Mouse (Mus musculus): ENCODE data around the gene Ripply1. TPM values are rescaled to one million over a fixed set of nuclear protein-coding genes. Genes with fewer than 3 reads are reported as not detected.

The Ripply1 gene
- total RNA-seq (2021): not detected
- long read RNA-seq: 0 reads

- DNase-seq (ENCODE audit: low spot score in 2 of 2): no peak
Observed at GRCm38 (mm10) chrX:139782278-139783044, at the start of gene Ripply1. Gene Ripply1 (minus strand): TSS chrX:139782353.

- DNase-seq (ENCODE audit: low spot score in 2 of 2): no peak
Observed at GRCm38 (mm10) chrX:139828363-139829092, 46.4 kb upstream of the Ripply1 start.

GRCm38 (mm10) chrX:139826926-139827325, 44.8 kb upstream of the Ripply1 start:
- no peak for DNase-seq (ENCODE audit: low spot score in 2 of 2)

- no peak for DNase-seq (ENCODE audit: low spot score in 2 of 2)
Observed at GRCm38 (mm10) chrX:139825402-139825801, 43.2 kb upstream of the Ripply1 start.

- DNase-seq (ENCODE audit: low spot score in 2 of 2): no peak
Observed at GRCm38 (mm10) chrX:139815201-139815600, 33.0 kb upstream of the Ripply1 start.

DNA sequence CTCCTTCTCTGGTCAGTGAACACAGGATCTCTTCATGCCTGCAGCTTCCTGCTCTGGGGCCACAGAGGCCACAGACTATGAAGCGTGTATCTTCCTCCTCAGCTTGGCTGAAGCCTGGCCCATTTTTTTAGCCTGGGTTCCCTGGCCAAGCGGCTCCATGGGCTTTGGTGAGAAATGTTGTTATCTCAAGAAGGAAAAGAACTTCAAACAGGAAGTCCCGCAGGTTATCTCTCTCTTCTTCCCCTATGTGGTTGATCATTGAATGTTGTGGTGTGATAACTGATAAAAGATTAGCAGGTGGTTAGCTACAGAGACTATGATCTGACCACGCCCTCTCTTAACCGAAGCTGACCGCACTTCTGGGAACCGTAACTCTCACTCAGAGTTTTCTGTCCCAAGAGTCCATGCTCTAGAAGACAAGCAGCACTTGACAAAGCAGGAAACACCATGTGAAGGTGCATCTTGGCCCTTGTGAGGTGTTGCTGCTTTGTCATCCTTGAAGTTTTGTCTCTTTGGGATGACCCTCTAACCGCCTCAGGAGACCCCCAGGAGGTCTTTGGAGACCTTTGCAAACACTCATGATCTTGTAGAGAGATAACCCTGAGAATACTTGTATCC, 32.0 kb upstream of the Ripply1 start:
- DNase-seq (ENCODE audit: low spot score in 2 of 2): no peak

DNA sequence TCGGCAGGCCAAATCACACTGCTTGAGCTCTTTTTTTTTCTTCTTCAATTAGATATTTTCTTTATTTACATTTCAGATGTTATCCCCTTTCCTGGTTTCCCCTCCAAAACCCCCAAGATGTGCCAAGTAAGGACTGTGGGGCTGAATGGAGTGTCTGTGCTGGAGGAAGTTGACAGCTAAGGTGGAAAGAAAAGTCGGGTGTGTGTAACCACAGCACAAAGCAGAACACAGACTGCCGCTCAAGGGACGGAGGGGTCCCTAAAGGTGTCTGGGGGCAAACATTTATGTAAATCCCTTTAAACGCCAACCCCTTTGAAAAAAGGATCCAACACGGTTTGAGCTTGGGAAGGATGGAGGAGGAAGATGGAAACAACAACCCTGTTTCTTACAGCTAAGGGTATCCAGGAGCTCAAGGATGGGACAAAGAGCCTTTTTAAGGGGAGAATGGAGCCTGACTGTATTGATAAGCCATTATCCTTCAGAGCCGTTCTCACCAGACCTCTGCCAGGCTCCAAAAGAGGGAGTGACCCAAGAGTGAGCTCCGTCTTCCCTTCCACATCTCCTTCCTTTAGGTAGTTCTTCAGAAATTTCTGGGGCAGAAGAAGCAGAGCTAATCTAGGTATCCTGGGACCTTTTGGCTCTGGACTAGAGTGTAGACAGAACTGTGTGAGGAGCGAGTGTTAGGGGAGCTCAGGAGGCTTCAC, 31.3 kb upstream of the Ripply1 start:
- no peak for DNase-seq (ENCODE audit: low spot score in 2 of 2)

- DNase-seq (ENCODE audit: low spot score in 2 of 2): no peak
Observed at GRCm38 (mm10) chrX:139812636-139813298, 30.6 kb upstream of the Ripply1 start.

GRCm38 (mm10) chrX:139808501-139808900, 26.3 kb upstream of the Ripply1 start:
- DNase-seq (ENCODE audit: low spot score in 2 of 2): peak; percentile 8 to 20

DNA sequence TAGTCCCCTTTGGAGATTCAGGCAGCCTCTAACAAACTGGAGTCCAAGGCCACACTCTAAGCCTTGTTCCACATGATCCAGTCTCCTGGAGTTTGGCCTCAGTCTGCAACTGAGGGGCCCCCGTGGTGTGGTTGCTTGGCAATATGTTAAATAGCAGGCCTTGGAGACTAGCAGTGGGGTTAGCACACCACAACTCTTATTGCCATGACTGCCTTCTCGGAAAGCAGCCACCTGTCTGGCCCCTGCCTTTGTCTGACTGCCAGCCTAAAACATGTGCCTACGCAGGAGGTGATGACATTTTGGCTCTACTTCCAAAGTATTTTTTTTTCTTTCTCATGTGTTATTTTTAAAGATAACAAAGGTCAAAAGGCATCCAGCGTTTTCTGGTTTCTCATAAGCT, 25.9 kb upstream of the Ripply1 start:
- peak; percentile 16 to 22 for DNase-seq (ENCODE audit: low spot score in 2 of 2)

DNA sequence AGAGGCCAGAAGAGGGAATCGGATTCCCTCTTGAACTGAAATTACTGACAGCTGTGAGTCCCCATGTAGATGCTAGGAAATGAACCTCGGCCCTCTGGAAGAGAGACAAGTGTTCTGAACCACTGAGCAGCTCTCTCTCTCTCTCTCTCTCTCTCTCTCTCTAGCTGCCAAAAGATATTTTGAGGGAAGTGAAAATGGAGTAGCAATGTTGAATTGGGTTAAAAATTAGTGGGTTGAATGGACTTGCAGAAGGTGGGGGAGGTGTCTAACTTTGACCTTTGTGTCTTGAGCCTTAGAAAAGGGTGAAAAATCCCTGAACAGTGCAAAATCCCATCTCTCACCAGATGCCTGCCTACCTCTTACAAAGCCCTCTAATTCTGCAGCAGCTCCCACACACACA, 25.2 kb upstream of the Ripply1 start:
- DNase-seq (ENCODE audit: low spot score in 2 of 2): no peak

GRCm38 (mm10) chrX:139805918-139806317, 23.8 kb upstream of the Ripply1 start:
- no peak for DNase-seq (ENCODE audit: low spot score in 2 of 2)

- no peak for DNase-seq (ENCODE audit: low spot score in 2 of 2)
Observed at GRCm38 (mm10) chrX:139803028-139803427, 20.9 kb upstream of the Ripply1 start.

DNA sequence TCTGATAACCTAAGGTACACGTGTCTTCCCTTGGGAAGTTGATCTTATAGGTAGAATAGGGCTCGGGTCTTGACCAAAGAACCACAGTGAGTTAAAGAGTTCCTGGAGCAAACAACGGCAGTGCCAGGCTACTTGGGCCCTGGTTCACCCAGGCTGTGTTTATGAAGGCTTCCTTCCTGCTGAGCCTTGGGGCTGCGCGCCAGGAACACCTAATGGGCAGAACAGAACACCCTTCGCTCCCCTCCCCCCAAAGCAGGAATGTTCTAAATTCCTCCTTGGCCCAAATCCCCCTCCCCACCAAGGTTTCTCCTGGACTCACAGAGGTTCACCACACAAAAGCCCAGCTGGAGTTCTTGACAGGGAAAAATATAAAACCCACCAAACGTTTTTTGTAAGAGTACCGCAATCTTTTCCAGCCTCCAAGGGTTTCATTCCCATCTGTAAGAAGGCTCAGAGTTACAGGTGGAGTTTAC, 18.3 kb upstream of the Ripply1 start, which contains the start of gene Cldn2:
Gene Cldn2 (plus strand): TSS at position 423 of the 473 bp plus-strand sequence.
- no peak for DNase-seq (ENCODE audit: low spot score in 2 of 2)

DNA sequence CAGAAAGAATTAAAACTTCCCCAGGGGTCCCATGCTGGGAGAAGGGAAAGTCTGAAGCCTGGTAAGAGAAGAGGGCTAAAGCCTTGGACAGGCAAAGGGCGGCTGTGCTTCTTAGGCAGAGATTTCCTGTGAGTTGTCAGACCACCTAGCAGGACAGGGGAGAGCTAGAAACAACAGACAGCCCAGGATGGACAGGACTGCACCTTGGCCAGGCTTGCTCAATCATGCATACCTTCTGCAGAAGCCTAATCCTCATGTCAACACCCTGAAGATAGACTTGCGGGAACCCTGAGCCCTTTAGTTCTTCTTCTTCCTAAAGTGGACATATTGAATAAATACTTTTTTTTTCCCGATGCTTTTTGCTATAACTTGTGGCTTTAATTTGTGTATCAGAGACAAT, 17.8 kb upstream of the Ripply1 start:
- no peak for DNase-seq (ENCODE audit: low spot score in 2 of 2)

DNA sequence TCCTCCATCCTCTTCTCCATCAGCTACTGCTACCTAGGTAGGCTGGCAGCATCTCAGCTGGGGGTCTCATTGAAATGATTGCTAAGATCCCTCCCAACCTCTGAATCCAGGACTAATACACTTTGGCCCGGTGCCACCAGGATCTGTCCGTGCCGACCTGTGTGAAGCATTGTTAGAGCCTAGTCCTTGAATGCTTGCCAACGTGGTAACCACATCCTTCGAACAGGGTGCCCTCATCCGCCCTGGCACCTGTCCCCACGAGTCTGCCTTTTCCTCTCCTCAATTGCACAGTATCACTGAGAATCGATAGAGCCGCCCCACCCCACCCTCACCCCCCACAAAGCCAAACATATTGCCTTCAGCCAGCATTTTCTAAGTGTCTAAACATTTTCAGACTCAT, 15.7 kb upstream of the Ripply1 start:
- DNase-seq (ENCODE audit: low spot score in 2 of 2): no peak

DNA sequence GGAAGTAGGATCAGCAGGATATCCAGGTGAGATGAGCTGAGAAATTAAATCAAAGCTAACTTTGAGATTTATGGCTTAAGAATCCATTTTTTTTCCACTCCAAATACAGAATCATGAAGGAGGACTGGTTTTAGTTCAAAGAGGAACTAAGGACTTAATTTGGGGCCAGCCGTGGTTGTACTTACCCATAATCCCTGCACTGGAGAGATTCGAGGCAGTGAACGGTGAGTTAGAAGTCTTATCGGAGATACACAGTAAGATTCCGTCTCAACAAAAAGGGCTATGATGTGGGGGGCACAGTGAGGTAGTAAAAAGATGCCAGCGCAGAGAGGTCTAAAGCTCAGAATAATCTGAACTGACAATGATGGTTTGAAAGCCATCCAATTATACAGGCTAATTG, 13.9 kb upstream of the Ripply1 start:
- DNase-seq (ENCODE audit: low spot score in 2 of 2): no peak

DNA sequence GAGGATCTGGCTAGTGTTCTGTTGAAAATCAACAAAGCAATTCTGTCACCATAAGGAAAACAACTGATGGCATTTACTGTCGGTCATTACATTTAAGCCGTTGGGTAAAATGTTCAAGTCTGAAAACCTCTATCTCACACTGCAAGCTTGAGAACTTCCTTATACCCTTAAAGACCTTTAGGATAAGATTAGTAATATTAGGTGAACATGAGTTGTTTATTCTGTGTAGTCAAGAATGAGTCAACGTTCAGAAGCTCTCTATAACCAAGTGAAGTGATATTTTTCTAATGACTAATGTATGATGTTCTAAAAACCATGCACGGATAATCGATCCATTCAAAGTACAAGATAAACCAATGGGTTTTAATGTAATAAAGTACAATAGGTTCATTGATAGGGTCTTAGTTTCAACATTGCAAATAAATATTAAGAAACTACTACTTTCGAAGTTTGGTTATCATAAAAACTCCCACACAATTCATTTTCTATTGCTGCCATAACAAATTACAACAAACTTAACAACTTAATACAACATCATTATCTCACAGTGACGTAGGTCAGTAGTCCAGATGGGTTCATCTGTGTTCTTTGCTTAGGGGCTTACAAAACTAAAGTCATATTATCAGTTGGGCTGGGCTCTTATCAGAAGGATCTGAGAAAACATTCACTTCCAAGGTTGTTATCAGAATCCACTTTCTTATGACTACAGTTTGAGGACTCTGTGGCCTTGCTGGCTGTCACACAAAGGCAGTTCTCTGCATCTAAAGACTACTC, 12.1 kb upstream of the Ripply1 start:
- DNase-seq (ENCODE audit: low spot score in 2 of 2): no peak

- DNase-seq (ENCODE audit: low spot score in 2 of 2): no peak
Observed at GRCm38 (mm10) chrX:139785764-139786163, 3.6 kb upstream of the Ripply1 start.

GRCm38 (mm10) chrX:139783045-139783422, 881 bp upstream of the Ripply1 start:
- no peak for DNase-seq (ENCODE audit: low spot score in 2 of 2)
